Mouse (Mus musculus): ENCODE results near the gene 4933415A04Rik. TPM values are rescaled to one million over a fixed set of nuclear protein-coding genes. Genes with fewer than 3 reads are reported as not detected.

4933415A04Rik gene
- total and polyA plus RNA-seq, 3 experiments: not detected

GRCm38 (mm10) chr11:43636761-43637160, 49.9 kb downstream of the 4933415A04Rik start:
- DNase-seq (ENCODE audit: low read depth, low spot score): no peak
- Histone ChIP-seq H3K4me1 (ENCODE audit: control insufficient read depth in 1 of 2, insufficient read depth in 2 of 2, low read length in 2 of 2) (peaks cover 0 to 5% of the 10 kb centered on the region in 2 experiments; a peak in 1 of 4 replicates), H3K27me3 (ENCODE audit: control insufficient read depth in 1 of 2, insufficient read depth in 2 of 2, low read length in 2 of 2) (peaks cover 0 to 2% of the 10 kb centered on the region in 2 experiments; a peak in 2 of 4 replicates), H3K36me3 (ENCODE audit: control insufficient read depth in 1 of 2, insufficient read depth in 2 of 2, low read length in 2 of 2) (no peaks in the 10 kb centered on the region), H3K9me3 (replicated peaks; ENCODE audit: insufficient read depth, low read length) (no peaks in the 10 kb centered on the region), H3K4me3 (ENCODE audit: control insufficient read depth in 1 of 2, insufficient read depth in 1 of 2, low read depth in 2 of 2, low read length in 2 of 2) (no peak overlapping the region), H3K79me2 (ENCODE audit: control insufficient read depth, insufficient read depth, low read length, poor library complexity) (no peaks in the 10 kb centered on the region), H3K9ac (ENCODE audit: control insufficient read depth, low read depth, low read length, poor library complexity, severe bottlenecking) (no peak overlapping the region), H3K27ac (ENCODE audit: control insufficient read depth, low read depth, low read length) (no peak overlapping the region)
- TF ChIP-seq TAL1 (IDR thresholded peaks at IDR 0.05; ENCODE audit: low read length) (no peak), ZMIZ1 (IDR thresholded peaks at IDR 0.05; ENCODE audit: low read depth, low read length) (no peak), NELFE (IDR thresholded peaks at IDR 0.05; ENCODE audit: low read depth, low read length) (no peak), MAFK (IDR thresholded peaks at IDR 0.05; ENCODE audit: borderline replicate concordance, low read depth, low read length) (no peak)

GRCm38 (mm10) chr11:43638486-43638885, 51.6 kb downstream of the 4933415A04Rik start:
- no peak overlapping the region for H3K27ac ChIP-seq (ENCODE audit: control insufficient read depth, low read depth, low read length)
- H3K79me2 ChIP-seq (ENCODE audit: control insufficient read depth, insufficient read depth, low read length, poor library complexity): no peaks in the 10 kb centered on the region
- no peaks in the 10 kb centered on the region for H3K36me3 ChIP-seq (ENCODE audit: control insufficient read depth in 1 of 2, insufficient read depth in 2 of 2, low read length in 2 of 2)
- H3K9ac ChIP-seq (ENCODE audit: control insufficient read depth, low read depth, low read length, poor library complexity, severe bottlenecking): no peak overlapping the region
- peaks cover 0 to 2% of the 10 kb centered on the region in 2 experiments; a peak in 2 of 4 replicates for H3K27me3 ChIP-seq (ENCODE audit: control insufficient read depth in 1 of 2, insufficient read depth in 2 of 2, low read length in 2 of 2)
- no peak for DNase-seq (ENCODE audit: low read depth, low spot score)
- no peaks in the 10 kb centered on the region for H3K4me1 ChIP-seq (ENCODE audit: control insufficient read depth in 1 of 2, insufficient read depth in 2 of 2, low read length in 2 of 2)
- no peaks in the 10 kb centered on the region for H3K9me3 ChIP-seq (replicated peaks; ENCODE audit: insufficient read depth, low read length)
- no peak overlapping the region for H3K4me3 ChIP-seq (ENCODE audit: control insufficient read depth in 1 of 2, insufficient read depth in 1 of 2, low read depth in 2 of 2, low read length in 2 of 2)
- no peak for TF ChIP-seq ZKSCAN1 (IDR thresholded peaks at IDR 0.05; ENCODE audit: low read depth, low read length)
- no peak for TF ChIP-seq NELFE (IDR thresholded peaks at IDR 0.05; ENCODE audit: low read depth, low read length)
- no peak for TF ChIP-seq JUND (IDR thresholded peaks at IDR 0.05; ENCODE audit: low read depth, low read length)
- no peak for TF ChIP-seq MYC (IDR thresholded peaks at IDR 0.05; ENCODE audit: low read depth, low read length)
- no peak for TF ChIP-seq BHLHE40 (IDR thresholded peaks at IDR 0.05; ENCODE audit: borderline replicate concordance, low read depth, low read length)
- no peak for TF ChIP-seq SIN3A (IDR thresholded peaks at IDR 0.05; ENCODE audit: low read length)
- no peak for TF ChIP-seq ZMIZ1 (IDR thresholded peaks at IDR 0.05; ENCODE audit: low read depth, low read length)
- no peak for TF ChIP-seq MYB (IDR thresholded peaks at IDR 0.05; ENCODE audit: low read depth, low read length)
- TF ChIP-seq TBP (IDR thresholded peaks at IDR 0.05; ENCODE audit: low read depth, low read length): no peak
- no peak for TF ChIP-seq CTCF (IDR thresholded peaks at IDR 0.05 in 2 of 3, conservative IDR thresholded peaks at IDR 0.05 in 1 of 3; ENCODE audit: control insufficient read depth in 1 of 3, insufficient read depth in 1 of 3, low read depth in 2 of 3, low read length in 3 of 3, poor library complexity in 1 of 3, severe bottlenecking in 1 of 3)
- no peak for TF ChIP-seq MXI1 (IDR thresholded peaks at IDR 0.05; ENCODE audit: low read depth, low read length)
- TF ChIP-seq HCFC1 (IDR thresholded peaks at IDR 0.05; ENCODE audit: low read depth, low read length): no peak
- TF ChIP-seq NRF1 (IDR thresholded peaks at IDR 0.05; ENCODE audit: insufficient read depth, low read depth, low read length, poor library complexity, severe bottlenecking): no peak
- TF ChIP-seq GATA1 (IDR thresholded peaks at IDR 0.05; ENCODE audit: low read depth, low read length): no peak

Other genes starting within 250 kb of the 4933415A04Rik start
- gene Pttg1, start 160.8 kb upstream of the 4933415A04Rik start, total RNA-seq (2012; rRNA removed): 73.6 and 94.4 TPM in 2 replicates
- 100 to 1,000 TPM in 1 of 2 experiments, not detected in 1; 140 TPM for gene Pttg1, start 160.8 kb upstream of the 4933415A04Rik start, polyA plus RNA-seq (2012; ENCODE audit: insufficient read depth in 1 of 2, insufficient read length in 2 of 2, low read depth in 1 of 2, low replicate concordance in 2 of 2, missing spikeins in 1 of 2)
- gene Slu7, start 153.3 kb upstream of the 4933415A04Rik start, total RNA-seq (2012; rRNA removed): 40.5 and 46.0 TPM in 2 replicates
- 100 to 1,000 TPM in 1 of 2 experiments, 10 to 100 TPM in 1; 41.6 to 149 TPM for gene Slu7, start 153.3 kb upstream of the 4933415A04Rik start, polyA plus RNA-seq (2012; ENCODE audit: insufficient read depth in 1 of 2, insufficient read length in 2 of 2, low read depth in 1 of 2, low replicate concordance in 2 of 2, missing spikeins in 1 of 2)
- not detected in 2 replicates for gene C1qtnf2, start 112.8 kb upstream of the 4933415A04Rik start, total RNA-seq (2012; rRNA removed)
- not detected for gene C1qtnf2, start 112.8 kb upstream of the 4933415A04Rik start, polyA plus RNA-seq (2012; ENCODE audit: insufficient read depth in 1 of 2, insufficient read length in 2 of 2, low read depth in 1 of 2, low replicate concordance in 2 of 2, missing spikeins in 1 of 2)
- gene Ccnjl, start 58.3 kb upstream of the 4933415A04Rik start, total RNA-seq (2012; rRNA removed): not detected in 2 replicates
- gene Ccnjl, start 58.3 kb upstream of the 4933415A04Rik start, polyA plus RNA-seq (2012; ENCODE audit: insufficient read depth in 1 of 2, insufficient read length in 2 of 2, low read depth in 1 of 2, low replicate concordance in 2 of 2, missing spikeins in 1 of 2): not detected
- gene Fabp6, start 14.5 kb downstream of the 4933415A04Rik start, total RNA-seq (2012; rRNA removed): not detected in 2 replicates
- gene Fabp6, start 14.5 kb downstream of the 4933415A04Rik start, polyA plus RNA-seq (2012; ENCODE audit: insufficient read depth in 1 of 2, insufficient read length in 2 of 2, low read depth in 1 of 2, low replicate concordance in 2 of 2, missing spikeins in 1 of 2): not detected
- gene Pwwp2a, start 95.0 kb downstream of the 4933415A04Rik start, total RNA-seq (2012; rRNA removed): 19.6 and 20.6 TPM in 2 replicates
- 10 to 100 TPM in 1 of 2 experiments, not detected in 1; 32.0 TPM for gene Pwwp2a, start 95.0 kb downstream of the 4933415A04Rik start, polyA plus RNA-seq (2012; ENCODE audit: insufficient read depth in 1 of 2, insufficient read length in 2 of 2, low read depth in 1 of 2, low replicate concordance in 2 of 2, missing spikeins in 1 of 2)
- 111 and 117 TPM in 2 replicates for gene Ttc1, start 161.0 kb downstream of the 4933415A04Rik start, total RNA-seq (2012; rRNA removed)
- gene Ttc1, start 161.0 kb downstream of the 4933415A04Rik start, polyA plus RNA-seq (2012; ENCODE audit: insufficient read depth in 1 of 2, insufficient read length in 2 of 2, low read depth in 1 of 2, low replicate concordance in 2 of 2, missing spikeins in 1 of 2): 10 to 100 TPM in 1 of 2 experiments, not detected in 1; 68.6 TPM